Mouse (Mus musculus): ENCODE results near the gene Foxk2. TPM values are rescaled to one million over a fixed set of nuclear protein-coding genes. Genes with fewer than 3 reads are reported as not detected.
"Not testable (repeated sequence)": the region's sequence is repeated elsewhere in the genome, so short reads cannot be mapped to it uniquely, and the experiment has no call there.

Foxk2 gene
- polyA plus RNA-seq, 1 experiment from 2014 or later = 8.8 TPM

DNA sequence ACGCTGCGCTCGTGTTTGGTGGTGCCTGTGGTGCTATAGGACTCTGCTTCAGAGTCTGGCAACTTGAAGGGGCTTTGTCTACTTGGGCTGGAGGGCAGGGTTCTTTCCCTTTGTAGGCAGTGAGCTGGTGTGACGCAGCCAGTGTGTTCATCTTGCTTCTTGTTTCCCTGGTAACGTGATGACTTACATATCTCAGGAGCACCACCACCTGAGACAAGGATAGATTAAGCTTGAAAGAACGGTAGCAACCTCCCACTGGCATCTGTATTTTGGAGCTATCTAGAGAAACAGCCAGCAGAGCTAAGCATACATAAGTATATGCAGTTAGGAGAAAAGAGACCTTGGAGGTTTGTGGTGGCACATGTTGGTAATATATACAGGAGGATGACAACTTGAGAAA lies 45.6 kb downstream of the Foxk2 start:
- no peaks in the 10 kb centered on the region for H3K27me3 ChIP-seq (ENCODE audit: insufficient read depth, poor library complexity, severe bottlenecking)
- no peak overlapping the region for H3K27ac ChIP-seq
- no peak for DNase-seq (ENCODE audit: low spot score)
- H3K9me3 ChIP-seq = peaks cover 6% of the 10 kb centered on the region; the same call in 1 of the 2 replicates
- peaks cover 100% of the 10 kb centered on the region for H3K36me3 ChIP-seq
- no peak overlapping the region for H3K4me3 ChIP-seq
- 93% methylated on average over 6 of the region's 6 CpGs for WGBS
- no peaks in the 10 kb centered on the region for H3K4me1 ChIP-seq (replicated peaks)

- H3K36me3 ChIP-seq = peaks cover 93% of the 10 kb centered on the region
- H3K4me1 ChIP-seq (replicated peaks) = no peaks in the 10 kb centered on the region
- no peaks in the 10 kb centered on the region for H3K27me3 ChIP-seq (ENCODE audit: insufficient read depth, poor library complexity, severe bottlenecking)
- no peak for DNase-seq (ENCODE audit: low spot score)
- no peak overlapping the region for H3K4me3 ChIP-seq
- peaks cover 10% of the 10 kb centered on the region; the same call in 1 of the 2 replicates for H3K9me3 ChIP-seq
- 95% methylated on average over 8 of the region's 8 CpGs for WGBS
- H3K27ac ChIP-seq = no peak overlapping the region
Observed at GRCm38 (mm10) chr11:121306608-121307007, 46.8 kb downstream of the Foxk2 start.

GRCm38 (mm10) chr11:121307712-121308111 lies 47.9 kb downstream of the Foxk2 start:
- not testable (repeated sequence) for H3K27ac ChIP-seq; H3K4me3 ChIP-seq; H3K4me1 ChIP-seq (replicated peaks); DNase-seq (ENCODE audit: low spot score); H3K27me3 ChIP-seq (ENCODE audit: insufficient read depth, poor library complexity, severe bottlenecking)
- peaks cover 82% of the 10 kb centered on the region for H3K36me3 ChIP-seq
- H3K9me3 ChIP-seq = peaks cover 10% of the 10 kb centered on the region; the same call in 1 of the 2 replicates
- WGBS = 94% methylated on average over 6 of the region's 6 CpGs

DNA sequence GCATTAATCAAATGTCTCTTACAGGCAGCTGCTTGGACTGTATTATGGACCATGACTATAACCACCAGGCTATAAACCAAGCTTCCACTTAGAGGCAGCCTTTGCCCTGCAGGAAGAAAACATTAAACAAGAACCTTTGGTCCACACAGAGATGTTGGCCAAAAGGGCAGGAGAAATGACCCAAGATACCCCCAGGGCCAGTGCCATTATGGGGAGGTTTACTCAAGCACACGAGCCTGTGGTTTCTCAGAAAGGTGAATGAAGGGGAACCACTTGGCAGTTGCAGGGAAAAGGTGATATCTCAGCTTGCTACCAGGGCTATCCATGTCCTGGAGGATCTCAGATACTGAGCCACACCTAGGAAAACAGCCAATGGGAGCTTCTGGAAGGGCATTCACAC lies 66.2 kb downstream of the Foxk2 start:
- Histone ChIP-seq H3K9me3 (no peaks in the 10 kb centered on the region), H3K4me3 (no peak overlapping the region), H3K27me3 (ENCODE audit: insufficient read depth, poor library complexity, severe bottlenecking) (no peaks in the 10 kb centered on the region), H3K27ac (no peak overlapping the region), H3K36me3 (peaks cover 66% of the 10 kb centered on the region), H3K4me1 (replicated peaks) (no peaks in the 10 kb centered on the region)
- no peak for DNase-seq (ENCODE audit: low spot score)
- 78% methylated on average over 1 of the region's 1 CpGs for WGBS

DNA sequence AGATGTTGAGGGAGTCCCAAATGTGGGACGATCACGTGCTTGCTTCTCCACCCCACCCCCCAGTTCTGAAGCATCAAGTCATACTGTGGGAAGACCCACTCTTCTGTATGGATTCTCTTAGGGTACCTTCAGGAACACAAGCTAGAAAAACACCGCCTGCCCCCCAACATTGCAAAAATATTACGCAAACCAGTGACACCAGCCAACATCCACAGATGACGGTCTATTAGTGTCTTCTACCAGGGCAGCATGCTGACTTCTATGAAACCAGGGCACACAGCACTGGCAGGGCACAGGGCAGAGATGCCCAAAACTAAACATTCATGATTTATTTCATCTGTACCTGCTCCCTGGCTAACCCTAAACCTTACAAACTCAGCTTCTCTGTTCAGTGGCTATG lies 66.9 kb downstream of the Foxk2 start:
- Histone ChIP-seq H3K27ac (no peak overlapping the region), H3K4me1 (replicated peaks) (no peaks in the 10 kb centered on the region), H3K9me3 (no peaks in the 10 kb centered on the region), H3K4me3 (no peak overlapping the region), H3K36me3 (peaks cover 69% of the 10 kb centered on the region), H3K27me3 (ENCODE audit: insufficient read depth, poor library complexity, severe bottlenecking) (no peaks in the 10 kb centered on the region)
- DNase-seq (ENCODE audit: low spot score) = no peak
- 95% methylated on average over 5 of the region's 5 CpGs for WGBS

GRCm38 (mm10) chr11:121328206-121328605 lies 68.4 kb downstream of the Foxk2 start:
- no peak for DNase-seq (ENCODE audit: low spot score)
- H3K27me3 ChIP-seq (ENCODE audit: insufficient read depth, poor library complexity, severe bottlenecking) = no peaks in the 10 kb centered on the region
- H3K27ac ChIP-seq = no peak overlapping the region
- WGBS = 96% methylated on average over 9 of the region's 9 CpGs
- H3K9me3 ChIP-seq = no peaks in the 10 kb centered on the region
- H3K4me1 ChIP-seq (replicated peaks) = no peaks in the 10 kb centered on the region
- H3K36me3 ChIP-seq = peaks cover 84% of the 10 kb centered on the region
- no peak overlapping the region for H3K4me3 ChIP-seq

GRCm38 (mm10) chr11:121328619-121329018 lies 68.8 kb downstream of the Foxk2 start:
- no peak overlapping the region for H3K27ac ChIP-seq
- no peaks in the 10 kb centered on the region for H3K9me3 ChIP-seq
- H3K36me3 ChIP-seq = peaks cover 87% of the 10 kb centered on the region
- no peaks in the 10 kb centered on the region for H3K4me1 ChIP-seq (replicated peaks)
- DNase-seq (ENCODE audit: low spot score) = no peak
- H3K4me3 ChIP-seq = no peak overlapping the region
- H3K27me3 ChIP-seq (ENCODE audit: insufficient read depth, poor library complexity, severe bottlenecking) = no peaks in the 10 kb centered on the region

DNA sequence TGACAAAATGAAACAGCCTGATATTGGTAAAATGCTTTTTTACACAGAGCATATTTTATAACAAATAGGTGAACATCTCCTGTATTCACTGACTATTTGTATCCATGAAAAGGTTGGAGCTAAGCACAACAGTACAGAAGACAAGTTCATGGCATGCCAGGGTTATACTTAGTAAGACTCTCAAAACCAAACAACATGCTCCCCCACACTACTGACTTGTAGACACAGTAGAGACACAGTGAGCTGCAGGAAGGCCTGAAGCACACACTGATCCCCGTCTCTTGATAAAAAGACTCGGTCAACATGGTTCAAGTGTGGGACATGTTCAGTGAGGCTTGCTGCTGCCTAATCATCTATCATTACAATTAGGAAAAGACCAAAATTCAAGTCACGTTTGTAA lies 71.9 kb downstream of the Foxk2 start:
- H3K36me3 ChIP-seq = peaks cover 98% of the 10 kb centered on the region
- H3K9me3 ChIP-seq = no peaks in the 10 kb centered on the region
- no peaks in the 10 kb centered on the region for H3K4me1 ChIP-seq (replicated peaks)
- H3K27me3 ChIP-seq (ENCODE audit: insufficient read depth, poor library complexity, severe bottlenecking) = no peaks in the 10 kb centered on the region
- no peak overlapping the region for H3K4me3 ChIP-seq
- no peak overlapping the region for H3K27ac ChIP-seq
- DNase-seq (ENCODE audit: low spot score) = no peak
- 94% methylated on average over 3 of the region's 3 CpGs for WGBS

DNA sequence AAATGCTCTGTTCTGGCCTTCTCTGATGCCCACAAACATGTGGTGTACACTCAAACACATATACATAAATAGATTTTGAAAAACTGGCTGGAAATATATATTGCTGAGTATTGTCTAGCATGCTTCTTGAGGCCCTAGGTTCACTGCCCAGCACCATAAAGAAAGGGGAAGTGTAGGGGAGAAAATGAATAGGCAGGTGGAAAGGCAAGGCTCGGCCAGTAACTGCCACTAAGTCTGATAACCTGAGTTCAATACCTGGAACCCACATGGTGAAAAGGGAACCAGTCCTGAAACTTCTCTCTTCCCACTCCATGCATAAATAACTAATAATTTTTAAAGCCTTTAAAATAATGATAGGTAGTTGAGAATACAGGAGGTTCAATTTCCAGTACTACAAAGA lies 79.9 kb downstream of the Foxk2 start:
- no peaks in the 10 kb centered on the region for H3K9me3 ChIP-seq
- no peak overlapping the region for H3K27ac ChIP-seq
- H3K36me3 ChIP-seq = peaks cover 76% of the 10 kb centered on the region
- no peaks in the 10 kb centered on the region; the same call in 1 of the 2 replicates for H3K27me3 ChIP-seq (ENCODE audit: insufficient read depth, poor library complexity, severe bottlenecking)
- WGBS = 94% methylated on average over 1 of the region's 1 CpGs
- H3K4me3 ChIP-seq = no peak overlapping the region
- DNase-seq (ENCODE audit: low spot score) = no peak
- no peaks in the 10 kb centered on the region for H3K4me1 ChIP-seq (replicated peaks)

- WGBS = 89% methylated on average over 1 of the region's 1 CpGs
- H3K27ac ChIP-seq = no peak overlapping the region
- DNase-seq (ENCODE audit: low spot score) = no peak
- no peaks in the 10 kb centered on the region; the same call in 1 of the 2 replicates for H3K27me3 ChIP-seq (ENCODE audit: insufficient read depth, poor library complexity, severe bottlenecking)
- peaks cover 76% of the 10 kb centered on the region for H3K36me3 ChIP-seq
- no peaks in the 10 kb centered on the region for H3K9me3 ChIP-seq
- H3K4me1 ChIP-seq (replicated peaks) = no peaks in the 10 kb centered on the region
- H3K4me3 ChIP-seq = no peak overlapping the region
Observed at GRCm38 (mm10) chr11:121340287-121340686, 80.5 kb downstream of the Foxk2 start.

- not testable (repeated sequence) for H3K27ac ChIP-seq; H3K27me3 ChIP-seq (ENCODE audit: insufficient read depth, poor library complexity, severe bottlenecking); H3K4me3 ChIP-seq; H3K9me3 ChIP-seq; H3K4me1 ChIP-seq (replicated peaks); DNase-seq (ENCODE audit: low spot score)
- H3K36me3 ChIP-seq = peaks cover 76% of the 10 kb centered on the region
- 33% methylated on average over 1 of the region's 1 CpGs for WGBS
Observed at GRCm38 (mm10) chr11:121342423-121342822, 82.6 kb downstream of the Foxk2 start.

- no peak for DNase-seq (ENCODE audit: low spot score)
- H3K4me3 ChIP-seq = no peak overlapping the region
- WGBS = 96% methylated on average over 2 of the region's 2 CpGs
- no peaks in the 10 kb centered on the region for H3K9me3 ChIP-seq
- H3K36me3 ChIP-seq = peaks cover 79% of the 10 kb centered on the region
- H3K27ac ChIP-seq = no peak overlapping the region
- peaks cover 3% of the 10 kb centered on the region; the same call in 1 of the 2 replicates for H3K27me3 ChIP-seq (ENCODE audit: insufficient read depth, poor library complexity, severe bottlenecking)
- no peaks in the 10 kb centered on the region for H3K4me1 ChIP-seq (replicated peaks)
Observed at GRCm38 (mm10) chr11:121347036-121347435, 87.2 kb downstream of the Foxk2 start.

- DNase-seq (ENCODE audit: low spot score) = no peak
- peaks cover 3% of the 10 kb centered on the region; the same call in 1 of the 2 replicates for H3K27me3 ChIP-seq (ENCODE audit: insufficient read depth, poor library complexity, severe bottlenecking)
- 95% methylated on average over 2 of the region's 2 CpGs for WGBS
- peaks cover 74% of the 10 kb centered on the region for H3K36me3 ChIP-seq
- no peaks in the 10 kb centered on the region for H3K9me3 ChIP-seq
- no peak overlapping the region for H3K4me3 ChIP-seq
- peaks cover 9% of the 10 kb centered on the region for H3K4me1 ChIP-seq (replicated peaks)
- H3K27ac ChIP-seq = no peak overlapping the region
Observed at GRCm38 (mm10) chr11:121348166-121348565, 88.4 kb downstream of the Foxk2 start.

DNA sequence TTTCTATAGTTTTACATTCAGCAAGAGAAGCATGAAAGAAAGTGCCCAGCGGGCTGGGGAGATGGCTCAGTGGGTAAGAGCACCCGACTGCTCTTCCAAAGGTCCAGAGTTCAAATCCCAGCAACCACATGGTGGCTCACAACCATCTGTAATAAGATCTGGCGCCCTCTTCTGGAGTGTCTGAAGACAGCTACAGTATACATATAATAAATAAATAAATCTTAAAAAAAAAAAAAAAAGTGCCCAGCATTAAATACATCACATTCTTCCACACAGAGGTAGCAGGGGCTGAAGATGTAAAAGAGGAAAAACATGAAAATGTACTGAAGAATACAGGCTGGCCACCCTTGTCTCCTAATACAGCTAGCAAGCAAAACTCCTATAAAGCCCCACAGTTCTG lies 88.9 kb downstream of the Foxk2 start:
- H3K4me3 ChIP-seq; H3K9me3 ChIP-seq; DNase-seq (ENCODE audit: low spot score); H3K27ac ChIP-seq; H3K27me3 ChIP-seq (ENCODE audit: insufficient read depth, poor library complexity, severe bottlenecking): not testable (repeated sequence)
- H3K4me1 ChIP-seq (replicated peaks) = peaks cover 13% of the 10 kb centered on the region
- 84% methylated on average over 3 of the region's 3 CpGs for WGBS
- peaks cover 69% of the 10 kb centered on the region for H3K36me3 ChIP-seq

All from hindbrain, embryonic 10.5 days (tissue).